Mouse (Mus musculus): Measurements from ENCODE around the gene Pccb. TPM values are rescaled to one million over a fixed set of nuclear protein-coding genes. Genes with fewer than 3 reads are reported as not detected.

The Pccb gene
- polyA plus RNA-seq (2017; shearing (Covaris generic)): 8.2 TPM

GRCm38 (mm10) chr9:101034448-101035098, at the start of gene Pccb:
Gene Pccb, minus strand, starts transcription at chr9:101034898.

GRCm38 (mm10) chr9:101073987-101074331, 39.3 kb upstream of the Pccb start, which contains the start of gene Msl2:
Gene Msl2, plus strand, starts transcription at chr9:101074101.

Other genes with a start within 250 kb of the Pccb start
- 85.1 TPM for gene Msl2, start 39.2 kb upstream of the Pccb start, polyA plus RNA-seq (2017; shearing (Covaris generic))
- 1.7 TPM for gene Ppp2r3a, start 216.9 kb upstream of the Pccb start, polyA plus RNA-seq (2017; shearing (Covaris generic))